Comparison of ENCODE assay signal across 8 mouse cellular contexts in genomic region chr17:57059486-57059977, GRCm38 (mm10). TPM values are rescaled to one million over a fixed set of nuclear protein-coding genes. Genes with fewer than 3 reads are reported as not detected.
A peak's percentile ranks its signal among the peaks of the same experiment; 100 is the strongest.
DNase-seq lines count a peak whose midpoint lies in the region; ATAC-seq lines count a peak whose summit lies in the region.

TSS of gene Slc25a23 (minus strand) at chr17:57059863.

- H3K4me3 ChIP-seq in intestine, embryonic 14.5 days (ENCODE audit: low read depth, low read length) = peak within 1 kb of the TSS; percentile 70

- intact Hi-C loops in gastrocnemius, postnatal 14 days (cut with DNase I; ENCODE audit: low total_unique reads) = no loop called here

- H3K4me2 ChIP-seq in intestine, embryonic 14.5 days (ENCODE audit: low read length) = peak within 1 kb of the TSS; percentile 81

- peak within 1 kb of the TSS; percentile 55 for H3K9ac ChIP-seq in intestine, embryonic 14.5 days (ENCODE audit: low read length)

- 1% methylated on average over 27 of the region's 45 CpGs for WGBS in intestine, embryonic 14.5 days

- no peaks in the 10 kb centered on the region for H3K9me3 ChIP-seq in intestine, embryonic 14.5 days (ENCODE audit: control insufficient read depth, low read length)

- H3K4me1 ChIP-seq in intestine, embryonic 14.5 days (replicated peaks; ENCODE audit: control insufficient read depth, insufficient read depth, low read length) = peaks cover 8% of the 10 kb centered on the region; the same call in 1 of the 2 replicates

- H3K27me3 ChIP-seq in intestine, embryonic 14.5 days (replicated peaks; ENCODE audit: control insufficient read depth, insufficient read depth, low read length) = peaks cover 25% of the 10 kb centered on the region

- H3K36me3 ChIP-seq in intestine, embryonic 14.5 days (ENCODE audit: control insufficient read depth, insufficient read depth, low read length) = peaks cover 10% of the 10 kb centered on the region

- peak; percentile 50 to 58 for DNase-seq in adrenal gland, adult 18-20 months (ENCODE audit: low spot score in 2 of 2)
- peak; percentile 77 for DNase-seq in gastrocnemius, postnatal 14 days
- DNase-seq in intestine, embryonic 14.5 days (ENCODE audit: low spot score) = peak; percentile 87
- peak; percentile 60 to 70 for DNase-seq in left cerebral cortex, adult 9 months (ENCODE audit: low spot score in 2 of 2)
- peak; percentile 73 to 78 for DNase-seq in right cerebral cortex, postnatal 36 days (ENCODE audit: low spot score in 2 of 2)
- no peak for DNase-seq in adipocyte (ENCODE audit: low spot score)

- 0 out of 2 replicates have a peak, but pooled peaks have one; percentile 9 for ATAC-seq in common myeloid progenitor, adult 5-6 weeks (replicated peaks; ENCODE audit: low read depth, poor library complexity, severe bottlenecking)
- ATAC-seq in intestine, embryonic 14.5 days (replicated peaks; ENCODE audit: low FRiP score, low TSS enrichment, low read depth) = peak; percentile 48; the same call in 1 of the 2 replicates
- ATAC-seq in megakaryocyte progenitor cell, adult 5-6 weeks (replicated peaks; ENCODE audit: poor library complexity) = 0 out of 2 replicates have a peak, but pooled peaks have one; percentile 5

- H3K27ac ChIP-seq in intestine, embryonic 14.5 days (ENCODE audit: low read depth) = peak within 1 kb of the TSS; percentile 54; the same call in 1 of the 2 replicates

RNA-seq across cellular contexts. Expression of gene Slc25a23, which starts in this region (rescaled TPM):
- total RNA-seq in adrenal gland, adult 18-20 months (2021) = 100 to 1,000 TPM in 1 of 2 experiments, 10 to 100 TPM in 1; 73.2 to 108 TPM
- 6.4 and 11.6 TPM in 2 replicates for total RNA-seq in common myeloid progenitor, adult 5-6 weeks (2017)
- 10 to 100 TPM; 31.7 to 38.2 TPM for total RNA-seq in gastrocnemius, postnatal 14 days (2021)
- polyA plus RNA-seq in intestine, embryonic 14.5 days (2014; fragmentation: Nextera tagmentation; extraction: Ambion mirVana) = 11.2 and 12.2 TPM in 2 replicates
- total RNA-seq in megakaryocyte progenitor cell, adult 5-6 weeks (2015) = 10.9 and 13.4 TPM in 2 replicates
- 1.6 and 2.0 TPM in 2 replicates for total RNA-seq in megakaryocyte progenitor cell, adult 5-6 weeks (2017)
